Mouse (Mus musculus) cerebellum, postnatal 25 days (tissue): ENCODE measurements at regions not wholly inside any gene's neighbourhood (a gene's known extent, or its start where the extent isn't known, plus 50 kb on each side); places are given as distances from the start of the nearest gene placed in this dataset.
"Not testable (repeated sequence)": the region's sequence is repeated elsewhere in the genome, so short reads cannot be mapped to it uniquely, and the experiment has no call there.

ENCODE experiments used
- DNase-seq, 2 experiments: peaks; one replicate each; pipeline ENCODE4 v3.0.0; 2021; ENCODE audit warnings: mixed read lengths in 2 of 2

DNA sequence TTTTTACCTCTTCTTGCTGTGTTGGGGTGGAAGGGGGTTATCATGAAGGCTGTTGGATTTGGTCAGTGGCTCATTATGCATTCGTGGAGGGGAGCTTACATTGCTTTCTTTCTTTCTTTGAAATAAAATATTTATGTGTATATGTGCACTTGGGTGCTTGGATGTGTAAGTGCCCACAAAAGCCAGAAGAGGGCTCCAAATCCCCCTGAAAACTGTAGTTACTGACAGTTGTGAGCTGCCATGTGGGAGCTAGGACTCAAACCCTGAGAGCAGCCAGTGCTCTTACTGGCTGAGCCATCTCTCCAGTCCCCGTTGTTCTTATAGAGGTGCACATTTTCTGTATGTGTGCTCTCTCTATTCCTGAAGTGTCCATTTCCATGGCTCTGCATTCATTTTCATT, 415.6 kb upstream of the Zfp507 start:
- no peak for DNase-seq

DNA sequence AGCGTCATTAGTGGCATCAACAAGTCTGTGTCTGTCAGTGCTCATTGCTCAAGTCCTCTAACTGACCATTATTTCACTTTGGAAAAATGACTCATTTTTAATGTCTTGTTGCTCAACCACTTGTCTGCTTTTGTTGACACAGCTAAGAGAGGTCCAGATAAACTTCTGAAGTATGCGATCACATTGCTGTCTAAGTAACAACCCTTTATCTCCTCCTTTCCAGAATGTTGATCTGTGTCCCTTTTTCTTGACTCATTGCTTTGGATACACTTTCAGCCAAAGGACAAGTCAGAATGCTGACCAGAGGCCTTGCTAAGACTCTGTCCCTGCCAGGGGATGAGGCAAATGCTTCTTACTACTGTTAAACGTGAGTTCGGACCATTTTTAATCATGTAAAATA, 407.2 kb upstream of the Zfp507 start:
- DNase-seq = no peak

DNA sequence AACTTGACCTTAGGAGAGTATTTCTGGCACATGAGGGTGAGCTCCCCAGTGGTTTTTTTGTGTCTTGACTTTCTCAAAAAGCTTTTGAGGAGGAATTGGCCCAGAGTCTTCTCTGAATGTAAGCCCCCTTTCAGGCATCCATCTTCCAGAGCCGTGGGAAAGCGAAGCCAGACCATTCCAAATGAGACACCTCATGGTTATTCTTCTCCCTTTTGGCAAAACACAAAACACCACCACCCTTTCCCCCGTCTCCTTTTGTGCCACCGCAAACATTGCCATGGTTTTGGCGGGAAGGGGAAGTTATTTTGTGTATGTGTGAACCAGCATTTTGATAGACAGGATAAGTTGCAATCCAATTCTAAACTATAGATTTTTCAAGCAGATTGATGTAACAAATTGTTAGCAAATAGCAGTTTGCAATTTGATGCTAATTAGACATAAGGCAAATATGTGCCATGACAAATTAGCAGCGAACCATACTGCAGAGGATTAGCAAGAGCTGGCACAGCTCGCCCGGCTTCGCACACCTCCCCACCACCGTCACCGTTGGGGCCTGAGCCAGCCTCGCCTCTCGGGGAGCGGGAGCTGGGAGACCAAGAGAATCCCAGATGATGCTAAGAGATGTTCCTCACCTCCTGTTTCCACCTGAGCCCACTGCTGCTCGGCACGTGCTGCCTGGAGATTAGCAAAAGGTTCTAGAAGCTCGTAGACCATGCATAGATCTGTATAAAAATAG, 404.9 kb upstream of the Zfp507 start:
- DNase-seq = peak; percentile 5 to 38

DNA sequence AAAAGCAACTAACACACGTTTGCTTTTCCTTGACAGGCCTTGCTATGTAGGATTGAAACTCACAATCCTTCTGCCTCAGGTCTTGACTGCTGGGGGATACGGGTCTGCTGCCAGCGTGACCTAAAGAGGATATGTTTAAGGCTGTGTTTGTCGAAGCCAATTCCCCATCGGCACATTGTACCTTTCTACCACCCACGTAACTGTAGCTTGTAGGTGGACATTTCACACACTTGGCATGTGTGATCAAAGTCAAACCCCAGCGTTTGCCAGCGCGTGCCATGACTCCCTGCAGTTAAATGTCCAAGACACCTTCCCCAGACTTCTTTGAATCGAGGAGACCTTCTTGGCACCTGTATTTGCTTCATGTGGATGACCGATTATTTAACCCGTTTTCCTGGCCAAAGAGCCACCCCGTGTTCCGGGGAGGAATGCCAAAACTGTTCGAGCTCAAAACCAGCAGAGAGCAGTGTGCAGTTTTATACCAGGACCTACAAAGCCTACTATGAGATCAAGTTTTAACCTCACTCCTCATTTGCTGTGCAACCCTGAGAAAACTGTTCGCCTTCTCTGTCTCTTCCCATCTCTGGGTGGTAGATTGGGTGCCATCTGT, 395.4 kb upstream of the Zfp507 start:
- peak; percentile 5 to 15 for DNase-seq

DNA sequence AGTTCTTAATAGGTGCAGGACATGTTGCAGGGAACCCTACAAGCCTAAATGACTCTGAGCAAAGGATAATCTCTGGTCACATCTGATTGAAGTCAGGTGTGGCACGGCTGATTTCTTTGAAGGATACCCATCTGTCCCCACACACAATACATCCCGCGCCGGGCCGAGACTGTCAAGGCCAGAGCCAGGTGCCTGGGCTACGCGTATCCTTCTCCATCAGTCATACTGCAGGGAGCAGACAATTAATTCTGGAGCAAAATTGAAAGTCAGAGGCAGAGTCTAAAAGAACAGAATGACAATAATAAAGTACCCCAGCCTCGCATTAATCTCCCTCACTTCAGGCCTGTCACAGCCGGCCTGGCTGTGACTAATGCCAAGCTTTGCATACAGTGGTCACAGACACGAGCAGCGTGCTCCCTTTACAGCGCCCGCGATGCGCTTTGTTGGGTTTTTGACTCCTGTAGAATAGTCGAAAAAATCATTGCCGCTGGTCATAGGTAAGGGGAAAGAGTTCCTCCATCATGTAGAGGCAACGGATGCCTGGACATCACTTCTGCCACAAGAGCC, 393.4 kb upstream of the Zfp507 start:
- no peak for DNase-seq

DNA sequence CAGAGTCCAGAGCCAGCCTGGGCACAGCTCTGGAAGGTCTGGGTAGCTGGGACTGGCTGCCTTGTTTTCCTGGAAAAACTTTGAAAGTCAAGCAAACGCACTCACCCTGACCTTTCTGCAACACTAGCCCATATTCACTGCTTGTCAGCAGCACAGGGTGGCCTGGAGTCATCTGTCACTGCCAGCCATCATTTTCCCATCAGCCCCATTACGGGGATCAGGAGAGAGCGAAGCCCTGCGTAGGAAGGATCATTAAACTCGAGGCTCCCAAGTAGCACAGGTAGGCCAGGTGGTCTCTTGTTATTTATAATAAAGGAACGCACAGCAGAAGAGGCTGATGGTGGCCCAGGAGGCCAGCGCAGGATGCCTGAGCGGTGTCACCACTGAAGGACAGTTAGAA, 389.8 kb upstream of the Zfp507 start:
- DNase-seq = no peak

DNA sequence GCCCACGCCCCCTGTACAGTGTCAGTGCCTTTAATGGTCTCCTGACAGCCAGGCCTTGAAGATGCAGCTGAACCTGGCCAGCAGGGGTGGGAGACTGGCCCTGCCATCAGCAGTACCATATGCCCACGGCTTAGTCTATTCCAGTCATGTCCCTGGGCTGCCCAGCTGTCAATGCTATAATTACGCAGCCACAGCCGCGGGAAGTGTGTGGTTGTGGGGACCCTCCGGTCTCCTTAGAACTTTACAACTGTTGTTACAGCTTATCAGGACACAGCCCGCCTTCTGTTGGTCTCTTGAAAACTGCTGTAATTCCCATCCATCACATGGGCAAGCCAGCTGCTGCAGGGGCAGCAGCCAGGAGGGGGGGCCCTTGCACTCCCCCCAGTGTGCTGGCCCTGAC, 375.1 kb upstream of the Zfp507 start:
- no peak for DNase-seq

GRCm38 (mm10) chr7:36175296-36175695, 372.5 kb upstream of the Zfp507 start:
- DNase-seq = no peak

GRCm38 (mm10) chr7:36172511-36172910, 369.7 kb upstream of the Zfp507 start:
- DNase-seq = not testable (repeated sequence)

DNA sequence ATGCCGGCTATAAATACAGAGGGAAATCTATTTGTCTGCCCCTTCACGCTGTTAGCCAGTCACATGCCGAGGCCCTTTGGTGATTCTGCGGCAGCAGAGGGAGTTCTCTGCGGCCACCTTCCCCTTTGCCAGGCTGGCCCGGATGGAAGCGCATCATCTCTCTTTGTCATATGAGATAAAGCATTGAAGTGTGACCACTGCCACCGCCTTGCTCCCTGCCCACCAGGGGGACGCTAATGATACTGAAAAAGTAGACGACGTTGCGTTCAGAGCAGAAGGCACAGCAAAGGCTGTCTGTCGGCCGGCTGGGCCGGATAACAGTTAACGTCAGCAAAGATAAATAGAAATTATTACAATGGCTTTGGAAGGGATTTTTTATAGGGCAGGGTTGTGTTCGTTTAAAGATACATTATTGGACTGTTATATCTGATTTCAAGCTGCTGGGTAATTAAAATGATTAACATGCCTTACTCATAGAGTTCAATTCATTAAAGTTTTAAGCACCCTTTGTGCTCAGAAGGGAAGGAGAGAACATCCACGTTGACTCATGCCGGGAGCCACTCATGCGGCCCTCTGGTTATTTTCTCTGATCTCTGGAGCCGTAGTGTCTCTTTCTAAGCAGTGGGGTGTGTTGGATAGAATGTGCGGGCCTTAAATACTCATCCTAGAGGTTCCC, 354.6 kb upstream of the Zfp507 start:
- no peak for DNase-seq

DNA sequence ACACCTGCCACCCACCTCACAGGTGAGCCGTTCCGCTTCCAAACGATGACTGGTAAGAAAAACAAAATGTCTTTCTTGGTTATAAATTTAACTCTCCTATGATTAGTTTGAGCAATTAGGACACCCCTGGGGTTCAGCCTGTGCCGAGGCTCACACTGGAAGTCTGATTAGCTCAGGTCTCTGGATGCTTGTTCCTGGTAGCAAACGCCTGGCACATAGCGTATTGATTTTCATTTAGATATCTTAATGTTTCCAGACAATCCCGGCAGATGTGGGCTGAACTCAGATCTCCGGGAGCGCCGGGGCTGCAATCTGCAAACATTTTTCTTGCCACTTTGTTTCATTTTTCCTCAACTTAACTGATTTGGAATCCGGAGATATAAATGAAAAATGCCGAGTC, 353.8 kb upstream of the Zfp507 start:
- no peak for DNase-seq

- no peak for DNase-seq
These were observed 352.8 kb upstream of the Zfp507 start for GRCm38 (mm10) chr7:36155576-36155975.

- no peak for DNase-seq
These were observed 352.4 kb upstream of the Zfp507 start for GRCm38 (mm10) chr7:36155159-36155558.

- DNase-seq = no peak
These were observed 348.2 kb upstream of the Zfp507 start for GRCm38 (mm10) chr7:36150871-36151560.

DNA sequence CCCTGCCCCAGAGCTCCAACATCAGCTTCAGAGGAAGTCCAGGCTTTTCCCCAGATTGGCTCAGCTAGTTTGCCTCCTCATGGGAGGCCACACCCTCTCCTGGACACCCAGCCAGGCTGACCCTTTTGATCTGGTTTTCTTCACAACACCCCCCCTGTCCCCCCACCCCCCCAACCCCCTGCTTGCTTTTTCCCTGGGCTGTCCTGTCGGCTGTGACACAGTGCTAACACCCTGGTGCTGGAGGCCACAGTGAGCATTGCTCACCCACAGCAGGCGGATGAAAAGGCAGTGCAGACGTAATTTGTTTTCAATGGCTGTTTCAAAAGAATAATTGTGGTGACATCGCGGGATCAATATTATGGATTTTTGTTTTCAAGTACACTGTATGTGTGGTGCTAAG, 333.8 kb upstream of the Zfp507 start:
- no peak for DNase-seq

DNA sequence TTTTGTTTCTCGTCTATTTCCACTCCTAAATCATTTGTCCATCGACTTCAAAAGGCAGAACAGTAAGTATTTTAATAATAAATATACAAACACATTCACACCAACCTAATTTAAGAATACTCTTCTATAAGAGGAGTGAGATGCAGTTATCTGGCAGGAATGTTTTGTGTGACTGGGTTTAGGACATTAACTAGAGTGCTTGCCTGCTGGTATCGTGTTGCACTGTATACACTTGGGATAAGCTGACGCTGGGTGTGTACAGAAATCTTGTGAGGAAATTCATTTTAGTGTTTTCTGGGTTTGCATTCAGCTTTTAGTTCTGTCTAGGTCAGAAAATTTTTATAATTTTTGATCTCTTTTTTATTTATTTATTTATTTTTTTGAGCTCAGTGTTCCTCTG, 331.8 kb upstream of the Zfp507 start:
- DNase-seq = no peak

DNA sequence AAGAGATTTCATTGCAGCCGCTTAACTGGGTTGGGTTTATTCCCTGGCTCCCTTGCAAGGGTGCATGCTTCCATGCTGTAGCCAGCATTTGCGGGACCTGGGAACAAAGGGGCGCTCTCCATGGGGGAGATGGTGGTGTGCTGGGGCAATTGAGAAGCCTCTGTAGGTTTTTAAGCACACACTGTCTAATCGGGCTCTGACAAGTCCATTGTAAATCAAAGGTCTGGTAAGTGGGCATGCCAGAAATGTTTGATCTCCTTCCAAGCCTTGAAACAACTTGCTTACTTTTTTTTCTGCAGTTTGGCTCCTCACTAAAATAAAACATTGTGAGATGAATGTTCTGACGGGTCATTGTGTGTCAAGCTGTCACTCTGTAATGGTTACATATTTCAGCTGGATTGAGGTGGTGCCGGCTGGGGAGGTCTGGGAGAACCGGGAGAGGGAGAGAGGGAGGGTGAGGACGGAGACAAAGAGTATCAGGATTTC, 330.9 kb upstream of the Zfp507 start:
- DNase-seq = no peak

- no peak for DNase-seq
These were observed 330.2 kb upstream of the Zfp507 start for GRCm38 (mm10) chr7:36133026-36133425.

DNA sequence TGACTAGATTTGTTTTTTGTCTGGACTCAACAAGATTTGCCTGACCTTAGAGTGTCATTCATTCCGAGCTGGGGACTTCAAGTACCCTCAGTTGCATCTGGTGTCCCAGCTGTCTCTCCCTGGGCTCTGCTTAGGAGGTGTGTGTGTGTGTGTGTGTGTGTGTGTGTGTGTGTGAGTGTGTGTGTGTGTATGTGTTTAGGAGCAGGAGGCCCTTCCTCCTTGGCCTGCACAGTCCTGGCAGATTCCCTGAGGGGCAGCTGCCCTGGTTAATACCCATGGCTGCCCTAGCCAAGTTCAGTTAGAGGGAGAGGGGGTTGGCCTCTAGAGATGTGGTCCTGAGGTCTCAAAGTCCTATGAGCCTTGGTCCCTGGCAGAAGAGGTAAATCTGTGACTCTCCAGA, 329.8 kb upstream of the Zfp507 start:
- DNase-seq = no peak

GRCm38 (mm10) chr7:36097054-36097453, 294.3 kb upstream of the Zfp507 start:
- DNase-seq = no peak

DNA sequence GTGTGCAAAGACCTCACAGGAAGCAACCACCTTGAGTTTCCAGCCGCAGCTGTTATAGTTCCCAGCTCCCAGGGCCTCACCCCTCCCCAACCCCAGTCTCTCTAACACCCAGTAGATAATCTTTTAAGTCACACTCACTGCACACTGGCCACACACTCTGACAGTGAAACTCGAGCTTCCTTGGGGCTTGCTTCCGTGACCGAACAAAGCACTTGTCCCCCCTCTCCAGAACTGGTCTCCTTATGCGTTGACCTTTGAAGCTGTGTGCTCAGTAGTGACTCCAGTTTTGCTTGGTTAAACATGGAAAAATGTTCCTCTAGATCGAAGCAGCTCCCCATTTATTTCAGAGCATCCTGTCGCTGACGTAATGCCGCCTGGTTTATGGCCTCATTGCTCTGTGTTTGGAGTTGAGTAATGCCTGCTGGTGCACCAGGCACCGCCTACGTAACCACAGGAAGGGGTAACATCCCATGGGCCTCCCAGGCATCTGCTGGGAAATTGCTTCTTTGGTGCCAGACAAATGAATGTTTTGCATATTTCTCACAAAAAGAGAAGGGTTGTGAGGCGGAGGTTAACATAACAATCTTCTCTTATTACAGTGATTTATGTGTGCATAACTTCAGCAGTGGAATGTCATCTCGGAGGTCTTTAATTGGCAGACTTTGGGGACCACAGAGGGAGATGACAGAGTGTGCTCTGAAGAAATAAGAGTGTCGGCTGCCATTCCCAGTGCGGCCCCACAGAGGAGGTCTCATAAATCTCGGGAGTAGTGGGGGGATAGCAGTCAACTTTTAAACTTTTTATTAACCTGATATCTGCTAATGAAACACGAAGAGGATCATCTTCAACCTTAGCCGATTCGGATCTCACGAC, 292.7 kb upstream of the Zfp507 start:
- DNase-seq = no peak

- no peak for DNase-seq
These were observed 288.3 kb upstream of the Zfp507 start for GRCm38 (mm10) chr7:36091132-36091531.
